Mouse (Mus musculus): ENCODE measurements around the gene Apoa5. TPM values are rescaled to one million over a fixed set of nuclear protein-coding genes. Genes with fewer than 3 reads are reported as not detected.

Gene Apoa5
- polyA plus RNA-seq, 1 experiment from 2014 or later: not detected

DNA sequence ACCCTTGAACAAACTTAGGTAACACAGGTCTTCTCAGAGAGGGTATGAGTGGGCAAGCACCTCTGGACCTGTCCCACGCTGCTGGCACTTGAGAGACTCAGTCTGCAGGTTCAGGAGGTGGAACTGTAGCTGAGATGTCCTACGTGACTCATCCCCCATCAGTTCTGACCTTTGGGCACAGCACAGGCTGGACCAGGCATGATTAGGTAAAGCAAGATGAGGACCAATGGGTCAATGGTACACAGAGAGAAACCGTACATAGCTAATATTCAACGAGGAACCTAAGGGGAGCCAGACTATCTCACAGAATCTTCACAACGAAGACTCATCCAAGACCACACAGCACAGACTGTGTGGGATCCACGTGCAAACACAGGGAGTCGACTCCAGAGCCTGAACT, 29.6 kb upstream of the Apoa5 start:
- H3K9ac ChIP-seq: no peak overlapping the region
- H3K36me3 ChIP-seq: no peaks in the 10 kb centered on the region
- H3K4me1 ChIP-seq: no peaks in the 10 kb centered on the region
- no peaks in the 10 kb centered on the region for H3K27me3 ChIP-seq
- H3K27ac ChIP-seq: no peak overlapping the region
- no peaks in the 10 kb centered on the region for H3K9me3 ChIP-seq
- H3K4me3 ChIP-seq: no peak overlapping the region
- H3K4me2 ChIP-seq (replicated peaks): no peak overlapping the region
- no peak for ATAC-seq (ENCODE audit: insufficient number of reproducible peaks, insufficient read depth, low FRiP score, low TSS enrichment)
- 85% methylated on average over 7 of the region's 7 CpGs for WGBS

DNA sequence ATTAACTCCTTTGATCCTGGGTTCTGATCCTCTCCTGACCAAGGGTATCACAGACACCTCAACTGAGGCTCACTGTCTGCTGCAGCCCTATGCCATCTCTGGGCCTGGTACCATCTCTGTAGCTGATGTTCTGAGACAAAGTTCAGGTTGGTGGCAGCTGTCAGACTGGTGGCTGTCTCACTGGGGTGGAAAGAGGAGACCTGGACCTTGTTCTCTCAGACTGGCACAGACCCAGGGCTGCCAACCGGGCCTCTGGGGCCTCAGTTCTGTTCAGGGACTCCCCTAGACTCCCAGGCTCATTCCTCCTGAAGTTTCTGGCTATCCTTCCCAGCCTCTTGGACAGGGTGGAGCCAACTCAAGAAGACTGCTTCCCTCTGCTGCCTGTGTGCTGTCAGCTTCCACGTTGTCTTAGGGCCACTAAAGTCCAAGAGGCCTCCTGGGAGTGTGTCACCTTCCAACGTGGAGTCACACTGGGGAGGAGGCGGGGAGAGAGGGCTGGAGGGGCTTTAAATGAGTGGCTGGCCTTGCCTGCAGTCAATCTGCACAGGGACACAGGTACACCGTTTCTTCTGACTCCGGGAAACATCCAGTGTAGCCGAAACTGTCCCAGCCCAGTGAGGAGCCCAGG, 27.8 kb upstream of the Apoa5 start, which contains the start of gene Apoa4:
TSS of gene Apoa4 (plus strand) at position 171 of the 628 bp plus-strand sequence.
- Histone ChIP-seq H3K4me2 (replicated peaks) (no peak within 1 kb of the TSS), H3K27me3 (no peaks in the 10 kb centered on the region), H3K9ac (no peak within 1 kb of the TSS), H3K4me3 (no peak within 1 kb of the TSS), H3K9me3 (no peaks in the 10 kb centered on the region), H3K4me1 (no peaks in the 10 kb centered on the region), H3K27ac (no peak within 1 kb of the TSS), H3K36me3 (no peaks in the 10 kb centered on the region)
- WGBS: 63% methylated on average over 7 of the region's 7 CpGs
- no peak for ATAC-seq (ENCODE audit: insufficient number of reproducible peaks, insufficient read depth, low FRiP score, low TSS enrichment)

DNA sequence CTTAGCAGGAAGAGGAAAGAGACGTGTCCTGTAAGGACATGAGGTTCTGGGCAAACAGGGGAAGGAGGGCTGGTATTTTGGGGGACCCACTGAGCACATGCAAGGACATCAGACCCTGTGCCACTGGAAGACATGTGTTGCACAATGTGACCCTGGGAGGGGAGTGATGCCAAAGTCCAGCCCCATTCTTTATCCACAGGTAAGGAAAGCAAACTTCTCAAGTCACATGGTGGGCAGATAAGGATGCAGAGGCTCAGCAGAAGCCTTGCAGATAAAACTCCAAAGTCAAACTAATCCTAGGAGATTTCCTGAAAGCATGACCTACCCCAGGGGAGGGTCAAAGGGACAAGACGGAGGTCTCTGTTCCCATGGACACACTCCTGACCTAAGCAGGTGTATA, 26.6 kb upstream of the Apoa5 start:
- Histone ChIP-seq H3K9ac (no peak overlapping the region), H3K27ac (no peak overlapping the region), H3K4me1 (no peaks in the 10 kb centered on the region), H3K9me3 (no peaks in the 10 kb centered on the region), H3K4me3 (no peak overlapping the region), H3K4me2 (replicated peaks) (no peak overlapping the region), H3K27me3 (no peaks in the 10 kb centered on the region), H3K36me3 (no peaks in the 10 kb centered on the region)
- WGBS: 78% methylated on average over 2 of the region's 2 CpGs
- no peak for ATAC-seq (ENCODE audit: insufficient number of reproducible peaks, insufficient read depth, low FRiP score, low TSS enrichment)

GRCm38 (mm10) chr9:46243122-46243521, 25.3 kb upstream of the Apoa5 start:
- H3K27ac ChIP-seq: no peak overlapping the region
- WGBS: 55% methylated on average over 4 of the region's 4 CpGs
- ATAC-seq (ENCODE audit: insufficient number of reproducible peaks, insufficient read depth, low FRiP score, low TSS enrichment): no peak

GRCm38 (mm10) chr9:46243584-46243983, 24.8 kb upstream of the Apoa5 start:
- WGBS: 45% methylated on average over 8 of the region's 8 CpGs
- Histone ChIP-seq H3K9me3 (no peaks in the 10 kb centered on the region), H3K4me3 (no peak overlapping the region), H3K4me1 (no peaks in the 10 kb centered on the region), H3K27me3 (no peaks in the 10 kb centered on the region), H3K9ac (no peak overlapping the region), H3K4me2 (replicated peaks) (no peak overlapping the region), H3K27ac (no peak overlapping the region), H3K36me3 (no peaks in the 10 kb centered on the region)
- no peak for ATAC-seq (ENCODE audit: insufficient number of reproducible peaks, insufficient read depth, low FRiP score, low TSS enrichment)

More at GRCm38 (mm10) chr9:46243122-46243521, 25.3 kb upstream of the Apoa5 start:
- Histone ChIP-seq H3K9me3 (no peaks in the 10 kb centered on the region), H3K4me3 (no peak overlapping the region), H3K4me1 (no peaks in the 10 kb centered on the region), H3K36me3 (no peaks in the 10 kb centered on the region), H3K9ac (no peak overlapping the region), H3K4me2 (replicated peaks) (no peak overlapping the region), H3K27me3 (no peaks in the 10 kb centered on the region)

- Histone ChIP-seq H3K4me1 (no peaks in the 10 kb centered on the region), H3K27me3 (no peaks in the 10 kb centered on the region), H3K4me2 (replicated peaks) (no peak overlapping the region), H3K27ac (no peak overlapping the region), H3K9ac (no peak overlapping the region), H3K9me3 (no peaks in the 10 kb centered on the region), H3K36me3 (no peaks in the 10 kb centered on the region), H3K4me3 (no peak overlapping the region)
- ATAC-seq (ENCODE audit: insufficient number of reproducible peaks, insufficient read depth, low FRiP score, low TSS enrichment): no peak
- 25% methylated on average over 11 of the region's 11 CpGs for WGBS
Measured at GRCm38 (mm10) chr9:46246752-46247324, 21.6 kb upstream of the Apoa5 start.

DNA sequence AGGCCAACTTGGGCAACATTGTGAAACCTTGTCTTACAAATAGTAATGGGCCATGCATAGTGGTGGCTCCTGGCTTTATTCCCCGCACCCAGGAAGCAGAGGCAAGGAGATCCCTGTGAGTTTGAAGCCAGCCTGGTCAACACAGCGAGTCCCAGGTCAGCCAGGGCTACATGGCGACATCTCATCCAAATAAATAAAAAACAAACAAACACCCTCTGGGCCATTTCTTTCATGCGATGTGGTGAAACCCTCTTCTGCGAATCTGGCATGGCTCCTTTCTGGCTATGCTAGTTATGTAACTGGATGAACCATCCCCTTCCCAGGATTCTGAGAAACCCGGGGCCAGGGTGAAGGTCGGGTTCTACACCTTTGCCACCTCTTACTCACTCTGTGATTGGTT, 12.3 kb upstream of the Apoa5 start:
- Histone ChIP-seq H3K9ac (no peak overlapping the region), H3K4me2 (replicated peaks) (no peak overlapping the region), H3K27me3 (peaks cover 4% of the 10 kb centered on the region; the same call in 1 of the 2 replicates), H3K4me3 (no peak overlapping the region), H3K4me1 (no peaks in the 10 kb centered on the region), H3K9me3 (no peaks in the 10 kb centered on the region), H3K27ac (no peak overlapping the region), H3K36me3 (no peaks in the 10 kb centered on the region)
- ATAC-seq (ENCODE audit: insufficient number of reproducible peaks, insufficient read depth, low FRiP score, low TSS enrichment): no peak
- 82% methylated on average over 7 of the region's 7 CpGs for WGBS

GRCm38 (mm10) chr9:46256658-46257385, 11.6 kb upstream of the Apoa5 start:
- H3K27me3 ChIP-seq: peaks cover 4% of the 10 kb centered on the region; the same call in 1 of the 2 replicates
- WGBS: 88% methylated on average over 10 of the region's 10 CpGs
- H3K9me3 ChIP-seq: no peaks in the 10 kb centered on the region
- no peak overlapping the region for H3K4me3 ChIP-seq
- H3K4me1 ChIP-seq: no peaks in the 10 kb centered on the region
- H3K36me3 ChIP-seq: no peaks in the 10 kb centered on the region
- H3K27ac ChIP-seq: no peak overlapping the region
- no peak overlapping the region for H3K9ac ChIP-seq
- no peak for ATAC-seq (ENCODE audit: insufficient number of reproducible peaks, insufficient read depth, low FRiP score, low TSS enrichment)
- H3K4me2 ChIP-seq (replicated peaks): no peak overlapping the region

DNA sequence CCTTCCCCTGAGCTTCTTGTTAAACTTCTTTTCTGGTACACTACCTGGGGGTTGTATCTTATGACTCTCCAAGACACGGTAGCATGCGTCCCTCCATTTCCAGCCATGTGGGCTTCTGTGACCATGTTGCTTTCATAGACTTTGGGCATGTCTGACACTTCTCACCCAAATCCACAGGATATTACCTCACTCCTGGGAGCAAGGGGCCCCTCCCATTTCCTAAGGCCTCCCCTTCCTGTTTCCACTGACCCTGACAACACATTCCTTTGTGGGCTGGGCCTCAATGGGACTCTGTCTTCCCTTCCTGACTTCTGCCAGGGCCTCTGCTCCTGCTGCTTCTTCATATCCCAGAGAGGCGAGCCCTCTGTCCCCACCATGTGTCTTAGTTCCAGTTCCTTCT, 10.9 kb upstream of the Apoa5 start:
- no peak overlapping the region for H3K27ac ChIP-seq
- H3K4me1 ChIP-seq: no peaks in the 10 kb centered on the region
- peaks cover 4% of the 10 kb centered on the region; the same call in 1 of the 2 replicates for H3K27me3 ChIP-seq
- ATAC-seq (ENCODE audit: insufficient number of reproducible peaks, insufficient read depth, low FRiP score, low TSS enrichment): no peak
- no peak overlapping the region for H3K9ac ChIP-seq
- no peaks in the 10 kb centered on the region for H3K36me3 ChIP-seq
- no peak overlapping the region for H3K4me3 ChIP-seq
- 87% methylated on average over 3 of the region's 3 CpGs for WGBS
- H3K4me2 ChIP-seq (replicated peaks): no peak overlapping the region
- no peaks in the 10 kb centered on the region for H3K9me3 ChIP-seq

DNA sequence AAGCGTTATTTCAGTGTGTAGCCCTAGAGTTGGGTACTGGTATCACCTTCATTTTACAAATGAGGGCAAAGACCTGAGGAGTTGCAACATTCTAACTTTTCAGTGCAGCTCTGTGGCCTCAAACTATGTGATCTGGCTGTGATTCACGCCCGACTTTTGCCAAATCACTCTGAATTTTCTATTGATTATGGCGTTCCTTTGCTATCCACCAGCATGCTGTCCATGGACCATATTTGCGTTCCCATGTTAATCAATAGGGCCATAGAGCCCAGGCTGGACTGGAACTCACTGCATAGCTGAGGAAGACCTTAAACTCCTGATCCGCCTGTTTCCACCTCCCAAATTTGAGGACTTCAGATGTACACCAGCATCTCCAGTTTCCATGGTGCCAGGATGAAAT, 9.3 kb upstream of the Apoa5 start:
- Histone ChIP-seq H3K4me1 (no peaks in the 10 kb centered on the region), H3K9ac (no peak overlapping the region), H3K4me3 (no peak overlapping the region), H3K27me3 (peaks cover 4% of the 10 kb centered on the region; the same call in 1 of the 2 replicates), H3K36me3 (no peaks in the 10 kb centered on the region), H3K27ac (no peak overlapping the region), H3K4me2 (replicated peaks) (no peak overlapping the region), H3K9me3 (no peaks in the 10 kb centered on the region)
- WGBS: 92% methylated on average over 6 of the region's 6 CpGs
- ATAC-seq (ENCODE audit: insufficient number of reproducible peaks, insufficient read depth, low FRiP score, low TSS enrichment): no peak

- H3K27me3 ChIP-seq: peaks cover under 1% of the 10 kb centered on the region; the same call in 1 of the 2 replicates
- no peak overlapping the region for H3K4me2 ChIP-seq (replicated peaks)
- no peaks in the 10 kb centered on the region for H3K4me1 ChIP-seq
- WGBS: 92% methylated on average over 7 of the region's 7 CpGs
- H3K4me3 ChIP-seq: no peak overlapping the region
- no peak overlapping the region for H3K27ac ChIP-seq
- ATAC-seq (ENCODE audit: insufficient number of reproducible peaks, insufficient read depth, low FRiP score, low TSS enrichment): no peak
- H3K36me3 ChIP-seq: no peaks in the 10 kb centered on the region
- H3K9me3 ChIP-seq: no peaks in the 10 kb centered on the region
- no peak overlapping the region for H3K9ac ChIP-seq
Measured at GRCm38 (mm10) chr9:46261131-46261530, 7.3 kb upstream of the Apoa5 start.

GRCm38 (mm10) chr9:46269125-46269524, 692 bp downstream of the Apoa5 start:
- no peak overlapping the region for H3K4me3 ChIP-seq
- ATAC-seq (ENCODE audit: insufficient number of reproducible peaks, insufficient read depth, low FRiP score, low TSS enrichment): no peak
- WGBS: 86% methylated on average over 5 of the region's 5 CpGs
- H3K27ac ChIP-seq: no peak overlapping the region
- peaks cover 26% of the 10 kb centered on the region for H3K27me3 ChIP-seq
- no peak overlapping the region for H3K9ac ChIP-seq
- H3K4me1 ChIP-seq: peaks cover 13% of the 10 kb centered on the region
- H3K36me3 ChIP-seq: no peaks in the 10 kb centered on the region
- no peaks in the 10 kb centered on the region for H3K9me3 ChIP-seq
- H3K4me2 ChIP-seq (replicated peaks): no peak overlapping the region

Measured in embryonic facial prominence, embryonic 12.5 days (tissue).